Mouse (Mus musculus) spleen, embryonic (tissue): ENCODE measurements around the gene Tmem121.

Experiments used
- CTCF ChIA-PET: fragments of 350-600 bp; sonication (Branson Sonifier 250); formaldehyde crosslinking; loops from one replicate; lab custom pipeline; 2022; lab: Charles Lee

The Tmem121 gene

DNA sequence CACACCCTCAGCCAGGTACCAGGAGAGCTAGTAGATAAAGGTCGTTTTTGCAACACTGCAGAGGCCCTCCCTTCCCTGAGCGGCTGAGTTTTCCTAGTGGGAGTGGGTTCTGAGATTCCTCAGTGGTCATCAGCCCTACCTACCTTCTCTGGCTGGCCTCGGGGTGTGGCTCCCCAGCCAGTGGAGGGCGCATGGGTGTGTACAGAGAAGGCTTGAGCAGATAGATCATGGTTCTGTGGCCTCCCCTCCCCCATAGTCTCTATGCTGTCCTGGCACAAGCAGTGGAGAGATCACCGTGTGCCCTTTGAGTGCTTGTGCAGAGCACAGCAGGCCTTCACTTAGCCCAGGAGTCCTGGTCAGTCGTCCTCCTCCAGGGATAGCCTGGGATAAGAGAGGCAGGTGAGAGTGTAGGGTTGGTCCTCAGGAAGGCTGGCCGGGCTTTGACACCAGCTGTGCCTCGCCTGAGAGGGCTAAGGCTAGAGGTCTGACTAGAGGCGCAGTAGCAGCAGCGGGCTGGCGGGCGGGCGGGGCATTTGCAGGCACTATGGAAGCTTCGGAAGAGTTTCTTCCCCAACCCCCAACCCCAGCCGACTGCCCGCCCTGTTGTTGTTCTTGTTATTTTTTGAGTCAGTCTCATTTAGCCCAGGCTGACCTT is 37.2 kb upstream of the Tmem121 start:
- CTCF ChIA-PET = interaction anchor here (0.5 to 1.7 kb wide), 3 partner anchors 39 to 1501 kb away, joined by 4 to 8 read pairs (median 6); no protein-coding TSS in a partner anchor

DNA sequence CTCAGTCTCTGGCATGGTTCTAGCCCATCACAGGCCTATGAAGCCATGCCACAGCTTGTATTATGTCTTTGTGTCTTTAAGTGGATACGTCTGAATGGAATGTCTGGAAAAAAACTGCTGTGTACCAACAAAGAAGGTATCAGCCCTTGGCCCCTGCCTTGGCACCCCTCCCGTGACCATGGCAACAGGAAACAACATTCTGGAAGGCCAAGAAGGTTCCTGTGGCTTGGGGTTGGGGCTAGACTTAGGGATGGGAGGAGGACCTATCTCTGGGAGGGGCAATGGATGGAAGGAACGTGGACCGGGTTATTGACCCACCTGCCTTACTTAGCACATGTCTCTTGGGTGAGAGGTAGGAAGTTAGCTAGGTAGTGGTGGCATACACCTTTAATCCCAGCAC is 36.4 kb upstream of the Tmem121 start:
- CTCF ChIA-PET = interaction anchor here (0.5 to 1.7 kb wide), 4 partner anchors 38 to 1500 kb away, joined by 3 to 15 read pairs (median 6); no protein-coding TSS in a partner anchor

DNA sequence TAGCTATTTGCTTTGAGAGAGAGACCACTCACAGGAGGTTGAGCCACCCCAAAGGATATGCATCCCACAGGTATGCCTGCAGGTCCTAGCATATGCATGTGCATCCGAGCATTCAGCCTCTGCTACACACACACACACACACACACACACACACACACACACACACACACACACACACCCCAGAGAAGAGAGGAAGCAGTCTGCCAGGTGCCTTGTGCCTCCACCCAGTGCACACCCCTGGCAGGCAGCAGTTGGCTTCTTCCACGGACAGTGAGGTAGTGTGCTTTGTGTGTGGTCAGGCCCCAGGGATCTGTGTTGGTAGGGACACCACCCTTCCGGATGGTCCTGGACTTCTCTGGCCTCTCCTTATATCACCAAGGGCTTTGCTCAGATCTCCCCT is 35.8 kb upstream of the Tmem121 start:
- CTCF ChIA-PET = interaction anchor here (0.7 to 1.6 kb wide), 3 partner anchors 11 to 341 kb away, joined by 3 to 15 read pairs (median 5); no protein-coding TSS in a partner anchor

DNA sequence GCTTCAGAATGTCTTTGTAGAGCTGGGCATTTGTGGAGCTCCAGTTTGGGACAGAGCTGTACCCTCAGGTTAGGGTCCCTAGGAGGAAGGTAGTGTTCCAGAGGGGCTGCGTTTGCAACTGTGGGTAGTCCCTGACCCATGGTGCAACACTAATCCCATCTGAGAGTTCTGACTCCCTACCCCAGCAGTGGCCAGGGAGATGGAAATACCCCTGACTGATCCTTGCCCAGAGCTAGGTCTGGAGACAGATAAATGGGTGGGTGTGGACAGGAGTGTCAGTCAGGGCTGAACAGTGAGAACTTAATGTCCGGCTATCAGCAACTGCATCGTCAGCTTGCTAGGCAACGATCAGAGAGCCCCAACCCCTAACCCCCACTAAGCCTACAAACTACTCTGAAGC is 35.1 kb upstream of the Tmem121 start:
- CTCF ChIA-PET = interaction anchor here (1.6 kb wide), 1 partner anchor 10 kb away, joined by 5 read pairs; no protein-coding TSS in a partner anchor

DNA sequence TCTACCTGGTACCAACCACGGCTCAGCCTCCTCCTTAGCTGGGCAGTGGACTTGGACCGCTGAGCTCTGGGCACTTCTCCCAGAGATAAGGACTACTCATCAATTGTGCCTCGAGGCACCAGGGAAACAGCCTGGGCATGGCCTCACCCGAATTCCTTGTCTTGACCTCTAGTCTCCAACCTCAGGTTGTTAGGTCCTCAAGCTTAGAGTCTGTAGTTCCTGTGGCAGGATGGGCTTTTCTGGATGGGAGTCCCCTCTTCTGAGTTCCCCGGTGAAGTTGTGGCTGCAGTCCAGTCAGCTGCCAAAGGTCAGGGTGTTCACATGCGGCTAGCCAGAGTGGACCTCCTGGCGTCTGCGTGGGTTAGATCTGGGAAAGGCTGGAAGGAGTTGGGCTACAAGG is 34.7 kb upstream of the Tmem121 start:
- CTCF ChIA-PET = interaction anchor here (1.6 kb wide), 1 partner anchor 10 kb away, joined by 5 read pairs; no protein-coding TSS in a partner anchor

DNA sequence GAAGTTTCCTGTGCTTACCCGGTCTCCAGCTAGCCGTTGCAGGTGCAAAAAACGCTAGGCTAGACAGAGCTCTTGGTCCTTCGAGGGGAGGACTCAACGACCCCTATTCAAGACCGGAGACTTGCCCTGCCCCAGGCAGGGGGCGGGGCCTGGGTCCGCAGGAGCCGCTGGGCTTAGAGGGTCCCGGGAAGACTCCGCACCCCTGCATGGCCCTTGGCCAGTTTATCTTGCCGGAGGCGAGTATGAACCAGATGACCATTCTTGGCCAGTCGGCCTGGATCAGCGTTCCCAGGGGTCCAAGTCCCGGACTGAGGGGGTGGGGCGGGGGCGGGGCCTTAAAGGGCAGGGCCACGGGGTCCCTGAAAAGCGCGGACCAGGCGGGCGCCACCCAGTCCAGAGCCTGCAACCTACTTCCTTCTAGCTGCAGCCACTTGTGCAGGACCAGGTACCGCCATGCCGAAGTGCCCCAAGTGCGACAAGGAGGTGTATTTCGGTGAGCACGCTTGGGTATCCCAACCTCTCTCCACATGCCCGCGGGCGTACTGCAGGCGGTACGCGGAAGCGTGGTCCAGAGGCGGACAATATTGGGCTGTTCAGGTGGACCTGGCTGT is 34.0 kb upstream of the Tmem121 start:
- CTCF ChIA-PET = interaction anchor here (1.6 kb wide), 1 partner anchor 9 kb away, joined by 5 read pairs; no protein-coding TSS in a partner anchor

DNA sequence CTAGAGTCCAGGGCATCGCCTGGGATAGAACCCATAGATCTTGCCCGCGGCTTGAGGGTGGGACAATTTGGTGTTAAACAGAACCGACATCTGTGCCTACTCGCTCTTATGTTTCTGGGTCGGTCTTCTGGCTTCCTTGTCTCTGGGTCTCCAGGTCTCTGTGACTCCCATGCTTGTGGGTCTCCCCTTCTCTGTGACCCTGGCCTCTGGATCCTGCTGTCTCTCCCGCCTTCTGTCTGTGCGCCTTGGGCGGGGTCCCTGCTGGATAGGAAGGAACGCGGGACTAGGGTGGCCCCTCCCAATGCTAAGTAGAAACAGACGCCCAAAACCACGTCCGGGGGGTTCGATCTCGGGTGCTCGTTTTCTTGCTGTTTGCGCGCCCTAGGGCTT is 33.5 kb upstream of the Tmem121 start:
- CTCF ChIA-PET = no interaction called here

DNA sequence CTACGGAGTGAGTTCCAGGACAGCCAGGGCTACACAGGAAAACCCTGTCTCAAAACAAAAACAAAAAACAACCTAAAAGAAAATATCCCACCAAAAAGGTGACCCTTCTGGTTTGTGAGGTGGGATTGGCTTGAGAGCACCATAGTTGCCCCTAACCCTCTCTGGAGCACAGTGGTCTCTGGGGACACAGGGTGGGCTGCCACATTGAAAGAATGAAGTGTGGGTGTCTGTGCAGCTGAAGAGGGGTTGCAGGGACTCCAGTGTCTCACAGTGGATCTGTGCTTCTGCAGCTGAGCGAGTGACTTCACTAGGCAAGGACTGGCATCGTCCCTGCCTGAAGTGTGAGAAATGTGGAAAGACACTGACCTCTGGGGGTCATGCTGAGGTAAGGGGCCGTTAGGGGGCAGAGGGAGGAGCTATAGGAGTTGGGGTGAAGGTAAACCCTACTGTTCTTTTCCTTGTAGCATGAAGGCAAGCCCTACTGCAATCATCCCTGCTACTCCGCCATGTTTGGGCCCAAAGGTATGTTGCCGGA is 32.7 kb upstream of the Tmem121 start:
- CTCF ChIA-PET = interaction anchor here (0.6 to 1.2 kb wide), 2 partner anchors 18 to 524 kb away, joined by 3 to 8 read pairs; no protein-coding TSS in a partner anchor

DNA sequence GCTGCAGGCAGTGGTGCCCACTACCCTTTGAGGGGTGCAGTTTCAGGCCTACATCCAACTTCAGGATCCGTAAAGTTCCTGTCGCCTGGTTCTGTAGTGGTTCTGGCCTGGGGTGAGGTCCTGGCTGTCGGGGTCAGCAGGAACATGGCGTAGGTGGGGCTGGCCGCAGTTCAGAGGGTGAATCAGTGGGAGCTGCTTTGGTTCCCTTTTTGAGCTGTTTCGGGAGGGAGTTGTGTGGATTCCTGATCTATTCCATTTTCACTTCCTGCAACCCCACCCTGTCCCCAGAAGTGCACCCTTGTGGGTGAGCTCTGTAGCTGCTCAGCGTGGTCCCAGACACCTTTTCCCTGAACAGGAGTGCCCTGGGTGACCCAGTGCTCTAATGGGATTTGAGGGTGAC is 31.8 kb upstream of the Tmem121 start:
- CTCF ChIA-PET = interaction anchor here (1.2 to 2.6 kb wide), 3 partner anchors 8 to 50 kb away, joined by 3 to 10 read pairs (median 3); partner anchors contain the start of gene Crip1

DNA sequence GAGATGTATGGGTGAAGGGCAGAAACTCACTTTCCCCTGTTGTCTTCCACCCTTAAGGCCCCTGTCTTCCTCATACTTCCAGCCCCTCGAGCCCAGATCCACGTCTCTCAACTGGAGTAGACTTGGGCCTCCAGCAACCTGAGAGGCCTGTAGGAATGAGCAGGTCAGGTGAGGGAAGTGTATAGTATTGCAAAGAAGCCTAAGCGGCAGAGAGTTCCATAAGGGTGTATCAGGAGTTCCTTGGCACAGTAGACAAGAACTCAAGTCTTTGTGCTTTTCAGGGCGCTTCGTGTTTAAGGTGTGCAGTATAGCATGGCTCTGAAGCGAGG is 31.0 kb upstream of the Tmem121 start:
- CTCF ChIA-PET = interaction anchor here (1.5 to 2.6 kb wide), 3 partner anchors 9 to 50 kb away, joined by 3 to 10 read pairs (median 7); partner anchors contain the start of genes Crip1 and Crip2

DNA sequence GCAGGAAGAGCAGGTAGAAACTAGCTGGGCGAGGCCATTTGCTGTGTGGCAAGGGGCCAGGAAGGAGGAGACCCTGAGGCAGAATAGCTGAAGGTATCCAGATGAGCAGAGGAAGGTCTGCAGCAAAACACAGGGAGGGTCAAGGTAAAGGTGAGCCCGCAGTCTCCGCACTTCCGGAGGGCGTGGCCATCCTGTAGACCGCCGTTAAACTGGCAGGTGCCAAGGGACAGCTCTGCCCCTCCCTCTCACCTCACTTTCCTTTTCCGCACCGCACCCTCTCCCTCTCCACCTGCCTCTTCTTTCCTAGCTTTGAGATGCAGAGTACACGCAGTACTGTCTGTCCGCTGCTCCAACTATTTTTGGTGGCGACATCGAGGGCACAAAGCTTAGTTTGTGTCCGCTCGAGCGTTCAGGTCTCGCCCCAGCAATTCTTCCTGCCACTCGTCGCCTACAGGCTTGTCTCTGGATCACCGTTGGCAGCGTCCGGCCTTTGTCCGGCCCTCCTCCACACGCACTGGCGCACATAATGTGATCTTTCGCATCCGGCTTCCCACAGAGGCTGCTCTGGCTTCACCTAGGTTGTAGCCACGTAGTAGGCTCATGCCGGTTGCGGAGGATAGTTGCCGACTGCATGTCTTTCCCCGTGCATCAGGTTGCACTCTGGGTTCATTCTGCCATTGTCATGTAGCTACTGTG is 30.5 kb upstream of the Tmem121 start:
- CTCF ChIA-PET = interaction anchor here (1.1 to 2.6 kb wide), 4 partner anchors 9 to 58 kb away, joined by 3 to 10 read pairs (median 8); partner anchors contain the start of genes Crip1 and Crip2

DNA sequence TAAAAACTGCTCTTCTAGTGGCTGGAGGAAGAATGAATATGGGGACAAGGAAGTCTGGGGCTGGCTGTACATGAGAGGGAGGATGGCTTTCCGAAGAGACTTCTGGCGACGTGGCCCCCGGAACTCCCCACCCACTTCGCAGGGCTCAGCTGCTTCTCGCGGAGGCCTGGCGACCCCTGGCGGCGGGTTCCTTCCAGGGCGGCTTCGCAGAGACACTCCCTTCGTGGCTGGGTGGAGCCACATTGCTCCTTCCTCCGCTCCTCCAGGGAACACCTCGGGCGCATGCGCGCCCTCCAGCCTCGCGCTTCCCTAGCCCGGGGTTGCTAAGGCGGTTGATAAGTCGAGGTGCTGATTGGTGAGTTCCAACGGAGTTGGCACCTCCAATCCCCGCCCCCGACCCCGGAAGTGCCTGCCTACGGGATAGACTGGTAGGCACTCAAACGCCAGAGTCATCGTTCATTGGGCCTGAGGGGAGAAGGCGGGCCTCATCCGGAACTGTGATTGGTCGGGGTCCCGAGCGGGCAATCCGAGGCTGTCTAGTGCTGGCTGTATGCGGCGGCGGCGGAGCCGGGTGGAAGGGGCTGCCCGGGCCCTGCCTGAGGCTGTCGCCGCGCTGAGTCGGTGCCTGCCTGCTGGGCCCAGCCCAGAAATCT is 29.7 kb upstream of the Tmem121 start, which contains the start of gene Tedc1:
Tedc1 (plus strand) TSS at position 535 of the 653 bp plus-strand sequence.
- CTCF ChIA-PET = interaction anchor here (1.1 to 2.6 kb wide), 3 partner anchors 10 to 59 kb away, joined by 7 to 10 read pairs (median 10); partner anchors contain the start of genes Crip1 and Crip2

DNA sequence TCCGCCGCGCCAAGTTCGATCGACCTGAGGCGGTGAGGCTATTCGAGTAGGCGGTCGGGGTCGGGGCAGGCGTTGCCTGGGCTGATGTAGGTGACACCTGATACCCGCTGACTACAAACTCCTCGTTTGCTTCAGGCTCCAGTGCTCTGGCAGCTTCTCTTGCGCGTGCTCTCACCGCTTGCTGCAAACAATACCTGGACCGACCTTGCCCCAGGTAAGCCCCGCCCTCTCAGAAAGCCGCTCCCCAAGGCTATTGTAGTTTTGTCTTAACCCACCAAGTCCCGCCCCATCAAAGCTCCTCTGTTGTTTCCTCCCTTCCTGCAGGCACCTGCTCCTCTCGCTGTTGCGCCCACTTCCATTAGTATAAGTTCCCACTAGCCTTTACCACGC is 29.2 kb upstream of the Tmem121 start:
- CTCF ChIA-PET = no interaction called here

DNA sequence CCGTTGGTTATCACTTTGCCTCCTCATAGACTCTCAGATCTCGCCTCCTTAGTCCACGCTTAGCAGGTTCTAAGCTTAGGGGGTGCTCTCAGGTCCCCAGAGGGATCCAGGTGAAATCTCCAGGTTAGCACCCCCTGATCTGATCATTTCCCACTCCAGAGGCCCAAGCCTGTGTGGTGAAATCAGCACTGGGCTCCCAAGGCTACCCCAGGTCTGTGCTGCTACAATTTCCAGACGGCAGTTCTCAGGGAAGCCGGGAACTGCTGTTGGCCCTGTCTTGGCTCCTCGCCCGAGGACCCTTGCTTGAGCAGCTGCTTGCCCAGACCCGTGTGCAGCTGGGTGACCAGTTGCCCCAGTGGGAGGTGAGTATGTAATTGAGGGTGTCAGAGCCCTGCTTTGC is 28.7 kb upstream of the Tmem121 start:
- CTCF ChIA-PET = no interaction called here

DNA sequence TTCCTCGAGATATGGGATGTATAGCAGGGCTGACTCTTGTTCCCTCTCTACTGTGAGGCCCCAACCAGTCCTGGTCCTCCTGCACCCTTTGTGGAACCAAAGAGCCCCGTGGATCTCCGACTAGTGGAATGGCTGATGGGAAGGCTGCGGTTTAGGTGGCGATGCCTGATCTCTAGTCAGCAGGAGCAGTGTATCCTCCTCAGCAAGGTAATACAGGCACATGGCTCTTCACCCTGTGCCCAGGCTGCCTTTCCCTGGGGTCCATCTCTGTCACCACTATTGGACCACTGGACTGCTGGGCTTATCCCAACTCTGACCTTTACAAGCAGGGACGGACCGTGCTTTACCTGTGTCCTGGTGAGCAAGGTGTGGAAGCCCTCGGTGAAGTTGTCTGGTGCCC is 28.2 kb upstream of the Tmem121 start:
- CTCF ChIA-PET = no interaction called here

DNA sequence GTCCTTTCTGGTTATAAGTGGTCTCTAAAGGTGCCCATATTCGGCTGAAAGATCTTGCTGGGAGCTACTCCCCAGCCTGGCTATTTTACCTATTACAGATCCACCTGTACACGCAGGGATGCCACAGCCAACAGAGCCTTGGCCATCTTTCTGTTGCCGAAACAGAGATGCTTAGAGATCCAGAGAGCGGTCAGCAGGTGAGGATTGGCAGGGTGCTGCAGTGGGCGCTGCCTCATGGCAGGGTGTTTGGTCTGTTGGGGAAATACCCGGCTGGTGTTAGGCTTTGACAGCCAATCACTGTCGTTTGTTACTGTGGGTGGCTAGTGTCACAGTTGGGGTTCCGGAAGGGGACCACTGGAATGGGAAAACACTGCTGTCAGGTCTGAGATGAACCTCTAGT is 27.8 kb upstream of the Tmem121 start:
- CTCF ChIA-PET = no interaction called here

DNA sequence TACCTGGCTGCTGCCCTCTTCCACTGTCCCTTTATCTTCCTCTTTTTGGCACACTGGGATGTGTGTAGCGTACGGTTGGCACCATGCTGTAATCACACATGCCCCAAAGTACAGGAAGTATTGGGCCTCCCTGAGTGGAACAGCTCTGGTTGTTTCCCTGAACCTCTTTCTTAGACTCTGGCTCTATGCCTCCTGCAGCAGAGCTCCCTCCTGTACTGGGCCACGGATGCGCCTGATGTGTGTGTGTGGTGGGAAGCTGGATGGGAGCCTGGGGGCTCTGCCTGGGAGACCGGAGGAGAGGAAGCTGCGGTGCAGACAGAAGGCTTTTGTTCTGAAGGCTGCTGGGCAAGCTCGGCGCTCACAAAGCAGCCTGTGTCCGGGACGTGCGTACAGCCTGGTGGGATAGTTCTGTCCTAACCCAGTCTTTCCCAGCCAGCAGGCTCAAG is 22.1 kb upstream of the Tmem121 start:
- CTCF ChIA-PET = interaction anchor here (0.6 kb wide), 1 partner anchor 49 kb away, joined by 4 read pairs; no protein-coding TSS in a partner anchor

DNA sequence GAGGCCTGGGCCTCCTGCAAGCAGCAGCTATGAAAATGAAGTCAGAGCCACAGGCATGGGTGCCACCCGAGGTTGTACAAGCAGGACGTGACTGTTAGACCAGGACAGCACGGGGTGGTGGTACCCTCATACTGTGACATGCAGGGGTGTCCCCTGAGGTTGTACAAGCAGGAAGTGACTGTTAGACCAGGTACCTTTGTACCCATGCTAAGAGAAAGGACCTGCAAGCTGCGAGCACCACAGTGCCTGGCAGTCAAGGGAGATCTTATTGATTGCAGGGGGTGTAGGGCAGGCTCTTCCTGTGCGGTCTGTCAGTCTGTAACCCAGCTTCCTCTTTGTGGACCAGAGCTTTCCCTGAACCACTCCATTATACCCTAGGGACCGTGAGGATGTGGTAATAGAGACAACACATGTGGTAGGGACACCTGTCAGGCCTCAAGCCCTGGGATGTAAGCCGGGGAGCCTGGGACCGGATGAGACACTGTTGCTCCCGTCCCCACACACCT is 17.6 kb upstream of the Tmem121 start:
- CTCF ChIA-PET = interaction anchor here (0.8 kb wide), 1 partner anchor 20 kb away, joined by 4 read pairs; no protein-coding TSS in a partner anchor

DNA sequence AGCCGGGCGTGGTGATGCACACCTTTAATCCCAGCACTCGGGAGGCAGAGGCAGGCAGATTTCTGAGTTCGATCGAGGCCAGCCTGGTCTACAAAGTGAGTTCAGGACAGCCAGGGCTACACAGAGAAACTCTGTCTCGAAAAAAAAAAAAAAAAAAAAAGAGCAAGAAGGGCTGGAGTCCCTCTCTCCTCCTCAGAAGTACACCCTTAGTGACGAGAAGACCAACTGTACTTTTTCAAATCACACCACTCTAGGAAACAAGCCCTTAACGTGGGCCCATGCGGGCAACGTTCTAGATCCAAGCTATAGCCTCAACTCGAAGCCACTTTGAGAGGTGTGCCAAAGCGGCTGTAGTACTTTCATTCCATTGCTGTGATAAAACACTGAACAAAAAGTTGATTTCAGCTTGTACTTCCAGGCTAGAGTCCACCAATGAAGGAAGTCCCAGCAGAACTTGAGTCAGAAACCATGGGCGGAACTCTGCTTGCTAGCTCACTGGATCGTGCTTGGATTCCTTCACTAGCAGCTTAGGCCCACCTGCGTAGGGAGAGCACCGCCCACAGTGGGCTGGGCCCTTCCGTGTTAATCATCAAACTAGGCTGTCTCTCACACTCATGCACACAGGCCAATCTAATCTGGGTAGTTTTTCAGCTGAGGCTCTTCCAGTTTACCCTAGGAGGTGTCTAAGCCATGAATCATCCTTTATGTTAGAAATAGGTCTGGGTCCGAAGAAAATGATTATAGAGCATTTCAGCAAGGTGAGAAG is 8.6 kb upstream of the Tmem121 start:
- CTCF ChIA-PET = no interaction called here

DNA sequence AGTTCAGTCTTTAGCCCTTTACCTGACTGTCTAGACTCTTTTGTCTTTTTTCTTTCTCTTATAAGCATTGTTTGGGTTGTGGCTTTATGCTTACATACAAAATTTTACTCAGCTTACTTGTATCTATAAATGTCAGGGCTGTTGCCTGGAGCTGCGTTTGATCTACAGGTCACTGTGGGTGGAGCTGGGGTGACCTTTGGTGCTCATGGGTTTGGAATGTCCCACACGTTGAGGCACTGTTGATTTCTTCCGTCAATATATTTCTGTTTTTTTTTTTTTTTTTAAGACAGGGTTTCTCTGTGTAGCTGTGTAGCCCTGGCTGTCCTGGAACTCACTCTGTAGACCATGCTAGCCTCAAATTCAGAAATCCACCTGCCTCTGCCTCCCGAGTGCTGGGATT is 4.7 kb upstream of the Tmem121 start:
- CTCF ChIA-PET = no interaction called here
